ENCODE assay signal across 13 mouse cellular contexts in genomic region chr11:101328941-101329635, GRCm38 (mm10). TPM values are rescaled to one million over a fixed set of nuclear protein-coding genes. Genes with fewer than 3 reads are reported as not detected.
DNase-seq lines count a peak whose midpoint lies in the region; ATAC-seq lines count a peak whose summit lies in the region.
"Had no signal": no experiment of that assay in that cellular context is flagged by ENCODE, and none has a peak within 500 bp of the region (broad histone marks: within the 10 kb centered on the region; RNA-seq: fewer than 3 reads in every experiment).

No protein-coding gene starts in this region.

- no peak overlapping the region for H3K9ac ChIP-seq in heart, embryonic 15.5 days
- H3K9ac ChIP-seq: liver, embryonic 13.5 days; stomach, embryonic 15.5 days had no signal

- ATAC-seq in heart, embryonic 15.5 days (replicated peaks; ENCODE audit: insufficient number of reproducible peaks, insufficient read depth, low FRiP score, low read depth), result no peak
- ATAC-seq: activated CD4-positive, CD25-positive, alpha-beta regulatory T cell, adult 4 months; inflammation-experienced regulatory T-cells, adult 6 months had no signal

- H3K36me3 ChIP-seq in heart, embryonic 15.5 days, result peaks cover 14% of the 10 kb centered on the region

- H3K4me1 ChIP-seq in heart, embryonic 15.5 days (replicated peaks), result peaks cover 13% of the 10 kb centered on the region

- peak overlapping the region; percentile 56 for H3K27ac ChIP-seq in heart, embryonic 15.5 days
- H3K27ac ChIP-seq: stomach, embryonic 15.5 days had no signal

- H3K4me2 ChIP-seq in heart, embryonic 15.5 days, result no peak overlapping the region
- H3K4me2 ChIP-seq: liver, embryonic 13.5 days; stomach, embryonic 15.5 days had no signal

- DNase-seq in adrenal gland, adult 2 months, result peak; percentile 71
- no peak for DNase-seq in adrenal gland, adult 8-10 months
- DNase-seq in lung, postnatal 10 days, result peak; percentile 25
- no peak for DNase-seq in lung, postnatal 25 days (ENCODE audit: low spot score)
- DNase-seq in right cerebral cortex, postnatal 10 days (ENCODE audit: low spot score in 2 of 2), result peak; percentile 43 to 51
- DNase-seq in ovary, adult 18-20 months (ENCODE audit: low spot score), result no peak
- DNase-seq in frontal cortex, postnatal 25 days (ENCODE audit: low spot score in 2 of 2), result no peak
- DNase-seq: liver, embryonic 13.5 days had no signal

- no peaks in the 10 kb centered on the region for H3K9me3 ChIP-seq in heart, embryonic 15.5 days (replicated peaks)
- H3K9me3 ChIP-seq: liver, embryonic 13.5 days; stomach, embryonic 15.5 days had no signal

- WGBS in heart, embryonic 15.5 days, result 54% methylated on average over 6 of the region's 6 CpGs

- H3K27me3 ChIP-seq in heart, embryonic 15.5 days, result no peaks in the 10 kb centered on the region
- H3K27me3 ChIP-seq: liver, embryonic 13.5 days; stomach, embryonic 15.5 days had no signal

- no peak overlapping the region for H3K4me3 ChIP-seq in heart, embryonic 15.5 days
- H3K4me3 ChIP-seq: liver, embryonic 13.5 days; stomach, embryonic 15.5 days had no signal

RNA-seq across cellular contexts. Expression of gene Aoc3, which starts 1.3 kb away (rescaled TPM):
- 10 to 100 TPM; 48.4 to 76.6 TPM for total RNA-seq in adrenal gland, adult 2 months (2021)
- polyA plus RNA-seq in adrenal gland, adult 2 months (2012; rRNA removed), result 69.3 and 101 TPM in 2 replicates
- total RNA-seq in adrenal gland, adult 8-10 months (2022), result 100 to 1,000 TPM in 1 of 4 experiments, 10 to 100 TPM in 3; 22.9 to 107 (median 42.7) TPM
- polyA plus RNA-seq in heart, embryonic 15.5 days (2015; fragmentation: Nextera tagmentation; extraction: Ambion mirVana), result 1.9 and 2.7 TPM in 2 replicates
- polyA plus RNA-seq: activated CD4-positive, CD25-positive, alpha-beta regulatory T cell, adult 4 months; inflammation-experienced regulatory T-cells, adult 6 months; neural tube, embryonic 11.5 days had no signal

RNA-seq across cellular contexts. Expression of gene Aoc2, which starts 4.2 kb away (rescaled TPM):
- total RNA-seq in adrenal gland, adult 2 months (2021), result 1 to 10 TPM; 4.9 to 5.5 TPM
- 6.3 and 7.7 TPM in 2 replicates for polyA plus RNA-seq in adrenal gland, adult 2 months (2012; rRNA removed)
- 1 to 10 TPM; 4.9 to 10.0 (median 6.8) TPM for total RNA-seq in adrenal gland, adult 8-10 months (2022)
- polyA plus RNA-seq in heart, embryonic 15.5 days (2015; fragmentation: Nextera tagmentation; extraction: Ambion mirVana), result 0.43 and 0.95 TPM in 2 replicates

RNA-seq across cellular contexts. Expression of gene Psme3, which starts 13.1 kb away (rescaled TPM):
- total RNA-seq in adrenal gland, adult 2 months (2021), result 100 to 1,000 TPM; 129 to 161 TPM
- polyA plus RNA-seq in adrenal gland, adult 2 months (2012; rRNA removed), result 31.7 and 45.2 TPM in 2 replicates
- total RNA-seq in adrenal gland, adult 8-10 months (2022), result 100 to 1,000 TPM; 120 to 143 (median 125) TPM
- 89.2 and 109 TPM in 2 replicates for polyA plus RNA-seq in heart, embryonic 15.5 days (2015; fragmentation: Nextera tagmentation; extraction: Ambion mirVana)

RNA-seq across cellular contexts. Expression of gene Becn1, which starts 27.0 kb away (rescaled TPM):
- 100 to 1,000 TPM; 107 to 160 TPM for total RNA-seq in adrenal gland, adult 2 months (2021)
- polyA plus RNA-seq in adrenal gland, adult 2 months (2012; rRNA removed), result 81.6 and 126 TPM in 2 replicates
- 100 to 1,000 TPM; 161 to 204 (median 178) TPM for total RNA-seq in adrenal gland, adult 8-10 months (2022)
- polyA plus RNA-seq in heart, embryonic 15.5 days (2015; fragmentation: Nextera tagmentation; extraction: Ambion mirVana), result 114 and 145 TPM in 2 replicates

RNA-seq across cellular contexts. Expression of gene G6pc, which starts 38.3 kb away (rescaled TPM):
- 10 to 100 TPM in 1 of 2 experiments, 1 to 10 TPM in 1; 1.8 to 24.0 TPM for total RNA-seq in adrenal gland, adult 2 months (2021)
- polyA plus RNA-seq in adrenal gland, adult 2 months (2012; rRNA removed), result 0.13 and 0.26 TPM in 2 replicates
- 1 to 10 TPM; 2.7 to 5.1 (median 4.6) TPM for total RNA-seq in adrenal gland, adult 8-10 months (2022)
- not detected in 2 replicates for polyA plus RNA-seq in heart, embryonic 15.5 days (2015; fragmentation: Nextera tagmentation; extraction: Ambion mirVana)
- polyA plus RNA-seq: activated CD4-positive, CD25-positive, alpha-beta regulatory T cell, adult 4 months; inflammation-experienced regulatory T-cells, adult 6 months; liver, embryonic 13.5 days; neural tube, embryonic 11.5 days had no signal

Comparison
In these comparisons a context has a peak if more than half of its experiments do, and no peak if none do; other contexts are left out.
1. DNase-seq: peak in adrenal gland, adult 2 months (single experiment), lung, postnatal 10 days (single experiment) and right cerebral cortex, postnatal 10 days (2 of 2); none in adrenal gland, adult 8-10 months (single experiment), lung, postnatal 25 days (single experiment), ovary, adult 18-20 months (single experiment) and frontal cortex, postnatal 25 days (0 of 2).